Mouse (Mus musculus) heart, adult 8-10 months (tissue): Measurements from ENCODE around the gene Olfr891. TPM values are rescaled to one million over a fixed set of nuclear protein-coding genes. Genes with fewer than 3 reads are reported as not detected.
"Not testable (repeated sequence)": the region's sequence is repeated elsewhere in the genome, so short reads cannot be mapped to it uniquely, and the experiment has no call there.

ENCODE experiments used
- DNase-seq: peaks from one replicate; pipeline ENCODE4 v3.0.0; 2022; ENCODE audit warnings: low spot score
- total RNA-seq, 4 experiments: library from RNA; stranded (reverse); gene quantifications; 2 replicates each; pipeline ENCODE4 v1.2.4; 2022

Gene Olfr891
- not detected for total RNA-seq

GRCm38 (mm10) chr9:38180721-38181120, at the start of gene Olfr891:
Gene Olfr891 (minus strand): TSS chr9:38180821.
- DNase-seq: no peak

DNA sequence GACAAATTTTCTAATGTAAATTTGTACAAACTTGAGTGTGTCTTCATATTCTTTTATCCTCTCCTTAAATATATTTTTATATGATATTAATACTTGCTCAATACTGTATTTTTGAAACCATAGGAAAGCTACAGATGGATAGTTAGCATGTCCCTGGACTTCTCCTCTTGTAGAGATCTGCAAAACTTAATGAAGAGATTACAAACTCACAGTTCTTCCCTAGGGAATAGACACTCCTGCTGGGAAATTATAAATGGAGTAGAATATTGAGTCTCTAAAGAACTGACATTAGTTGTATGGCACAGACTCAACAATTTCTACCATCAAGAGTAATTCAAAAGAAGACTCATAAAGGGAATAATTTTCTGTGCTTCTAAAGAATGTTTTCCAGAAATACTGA, 37.1 kb upstream of the Olfr891 start, which contains the start of gene Olfr894:
Gene Olfr894, plus strand, starts transcription at position 301 of the 400 bp plus-strand sequence.
- DNase-seq: no peak

- no peak for DNase-seq
These were observed 27.4 kb upstream of the Olfr891 start, which contains the start of gene Olfr893 for GRCm38 (mm10) chr9:38208065-38208464. Gene Olfr893 (plus strand): TSS chr9:38208365.

DNA sequence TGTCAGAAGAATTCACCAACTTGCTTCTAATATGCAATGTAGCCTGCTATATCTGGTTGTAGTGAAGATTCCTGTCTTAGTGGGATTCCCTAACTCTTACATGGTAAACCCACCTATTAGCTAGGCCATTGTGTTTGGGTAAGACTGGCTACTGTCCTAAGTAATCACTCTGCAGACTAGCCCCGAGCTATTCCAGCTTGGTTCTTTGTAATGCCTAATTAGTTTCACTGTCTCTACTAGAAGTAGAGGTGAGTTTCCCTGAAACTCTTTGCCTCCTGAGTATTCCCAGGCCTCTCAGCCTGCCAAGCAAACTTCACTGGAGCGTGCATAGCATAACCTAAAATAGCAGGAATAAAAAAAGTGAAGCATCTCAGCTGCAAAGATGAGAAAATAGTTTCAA, 12.3 kb downstream of the Olfr891 start:
- not testable (repeated sequence) for DNase-seq

DNA sequence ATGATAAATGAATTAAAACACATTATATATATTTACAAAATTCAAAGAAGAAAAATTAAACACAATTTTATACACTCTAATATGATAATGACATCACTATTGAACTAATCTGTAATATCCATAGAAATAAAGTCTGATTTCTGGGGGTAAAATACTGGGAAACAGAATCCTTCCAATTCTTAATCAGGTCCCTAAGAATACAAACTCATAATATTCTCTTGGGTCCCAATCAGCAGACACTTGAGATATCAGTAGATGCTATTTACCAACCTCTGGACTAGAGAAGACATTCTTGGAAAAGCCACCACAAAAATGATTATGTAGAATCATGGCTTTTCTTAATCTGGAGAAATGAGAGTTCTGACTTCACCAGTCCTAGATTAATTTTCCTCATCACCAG, 38.4 kb downstream of the Olfr891 start, which contains the start of gene Olfr890:
Gene Olfr890, plus strand, starts transcription at position 301 of the 400 bp plus-strand sequence.
- no peak for DNase-seq

Other genes with a start within 250 kb of the Olfr891 start
- gene Olfr881, start 189.0 kb downstream of the Olfr891 start, total RNA-seq: not detected
- not detected for gene Olfr883, start 155.0 kb downstream of the Olfr891 start, total RNA-seq
- gene Olfr884, start 134.3 kb downstream of the Olfr891 start, total RNA-seq: not detected
- not detected for gene Olfr885, start 119.5 kb downstream of the Olfr891 start, total RNA-seq
- not detected for gene Olfr887, start 96.7 kb downstream of the Olfr891 start, total RNA-seq
- gene Olfr888, start 72.7 kb downstream of the Olfr891 start, total RNA-seq: not detected
- gene Olfr889, start 65.6 kb downstream of the Olfr891 start, total RNA-seq: not detected
- gene Olfr890, start 38.3 kb downstream of the Olfr891 start, total RNA-seq: not detected
- gene Olfr893, start 27.5 kb upstream of the Olfr891 start, total RNA-seq: not detected
- gene Olfr894, start 37.2 kb upstream of the Olfr891 start, total RNA-seq: not detected
- not detected for gene Olfr143, start 72.0 kb upstream of the Olfr891 start, total RNA-seq
- not detected for gene Olfr895, start 87.0 kb upstream of the Olfr891 start, total RNA-seq
- gene Olfr896-ps1, start 110.3 kb upstream of the Olfr891 start, total RNA-seq: not detected
- not detected for gene Olfr25, start 148.2 kb upstream of the Olfr891 start, total RNA-seq
- not detected for gene Olfr898, start 167.6 kb upstream of the Olfr891 start, total RNA-seq
- gene Olfr250, start 186.1 kb upstream of the Olfr891 start, total RNA-seq: not detected
- gene Olfr251, start 196.3 kb upstream of the Olfr891 start, total RNA-seq: not detected
- gene Olfr147, start 220.9 kb upstream of the Olfr891 start, total RNA-seq: not detected
- not detected for gene Olfr901, start 248.6 kb upstream of the Olfr891 start, total RNA-seq